Mouse (Mus musculus) Patski (cell line): ENCODE results near the gene Prdm5. TPM values are rescaled to one million over a fixed set of nuclear protein-coding genes. Genes with fewer than 3 reads are reported as not detected.

Source experiments
- ATAC-seq: fragments of 100-300 bp; one replicate; pipeline ENCODE4 v1.8.0; 2021
- CTCF ChIA-PET: fragments of 350-600 bp; sonication (Branson Sonifier 250); formaldehyde crosslinking; loops from one replicate; lab custom pipeline; 2022; ENCODE audit warnings: inconsistent platforms; lab: Charles Lee
- POLR2A ChIA-PET: fragments of 350-600 bp; sonication (Branson Sonifier 250); formaldehyde crosslinking; loops from one replicate; lab custom pipeline; 2022; ENCODE audit warnings: antibody characterized with exemption, inconsistent platforms; lab: Charles Lee
- DNase-seq: peaks from one replicate; pipeline ENCODE4 v3.0.0-alpha.2; 2011; ENCODE audit warnings: low read depth, low spot score
- H3K27me3 ChIP-seq: fragments of 371-371 bp; one replicate; pipeline ENCODE4 v1.5.1; 2021
- CTCF ChIP-seq: fragments of 100-300 bp; IDR thresholded peaks from one replicate; pipeline ENCODE4 v1.5.1; 2021
- in situ Hi-C: fragments of 300-500 bp; cut with MboI; formaldehyde crosslinking; loops from 3 replicates; pipeline ENCODE4 v1.11.1; 2018; ENCODE audit warnings: low pct_unique_long_range_greater_than_20kb, mixed read lengths
- polyA plus RNA-seq: library from polyadenylated mRNA; unstranded; gene quantifications from one replicate; pipeline ENCODE4 v1.2.3, GENCODE M21; 2021

Gene Prdm5
- 10.9 TPM for polyA plus RNA-seq

- H3K27me3 ChIP-seq, result no peaks in the 10 kb centered on the region
- POLR2A ChIA-PET, result no interaction called here
- no peak for DNase-seq
- no peak for TF ChIP-seq CTCF
- CTCF ChIA-PET, result interaction anchor here (0.8 to 1.4 kb wide), 2 partner anchors 13 to 22 kb away, joined by 3 read pairs; no protein-coding TSS in a partner anchor
- in situ Hi-C loops, result no loop called here
- peak; percentile 89 for ATAC-seq
Measured at GRCm38 (mm10) chr6:65778861-65779688, at the start of gene Prdm5. Gene Prdm5, plus strand, starts transcription at chr6:65778988.

- in situ Hi-C loops, result no loop called here
- POLR2A ChIA-PET, result no interaction called here
- no peak for ATAC-seq
- CTCF ChIA-PET, result no interaction called here
- TF ChIP-seq CTCF, result no peak
- DNase-seq, result no peak
- peaks cover 32% of the 10 kb centered on the region for H3K27me3 ChIP-seq
Measured at GRCm38 (mm10) chr6:65739442-65739841, 39.3 kb upstream of the Prdm5 start.

GRCm38 (mm10) chr6:65743144-65743870 is 35.5 kb upstream of the Prdm5 start:
- ChIA-PET POLR2A (no interaction called here), CTCF (no interaction called here)
- TF ChIP-seq CTCF, result no peak
- H3K27me3 ChIP-seq, result peaks cover 41% of the 10 kb centered on the region
- ATAC-seq (no peak), DNase-seq (no peak)
- in situ Hi-C loops, result no loop called here

GRCm38 (mm10) chr6:65743871-65744202 is 35.0 kb upstream of the Prdm5 start:
- H3K27me3 ChIP-seq, result peaks cover 39% of the 10 kb centered on the region
- DNase-seq (no peak), ATAC-seq (no peak)
- no peak for TF ChIP-seq CTCF
- in situ Hi-C loops, result no loop called here
- ChIA-PET POLR2A (no interaction called here), CTCF (no interaction called here)

GRCm38 (mm10) chr6:65758214-65758613 is 20.6 kb upstream of the Prdm5 start:
- in situ Hi-C loops, result no loop called here

GRCm38 (mm10) chr6:65759174-65759573 is 19.6 kb upstream of the Prdm5 start:
- peaks cover 18% of the 10 kb centered on the region for H3K27me3 ChIP-seq
- ChIA-PET CTCF (no interaction called here), POLR2A (no interaction called here)
- DNase-seq, result no peak
- TF ChIP-seq CTCF, result no peak
- ATAC-seq, result no peak
- in situ Hi-C loops, result no loop called here

More at GRCm38 (mm10) chr6:65758214-65758613, 20.6 kb upstream of the Prdm5 start:
- ChIA-PET CTCF (no interaction called here), POLR2A (no interaction called here)
- H3K27me3 ChIP-seq, result peaks cover 23% of the 10 kb centered on the region
- no peak for TF ChIP-seq CTCF
- no peak for DNase-seq
- no peak for ATAC-seq

- no peak for DNase-seq
- H3K27me3 ChIP-seq, result peaks cover 18% of the 10 kb centered on the region
- no peak for TF ChIP-seq CTCF
- no peak for ATAC-seq
- POLR2A ChIA-PET, result no interaction called here
- CTCF ChIA-PET, result no interaction called here
- in situ Hi-C loops, result no loop called here
Measured at GRCm38 (mm10) chr6:65760073-65760472, 18.7 kb upstream of the Prdm5 start.

- no peak for TF ChIP-seq CTCF
- CTCF ChIA-PET, result no interaction called here
- in situ Hi-C loops, result no loop called here
- peaks cover 16% of the 10 kb centered on the region for H3K27me3 ChIP-seq
- DNase-seq, result no peak
- POLR2A ChIA-PET, result no interaction called here
- no peak for ATAC-seq
Measured at GRCm38 (mm10) chr6:65764459-65764858, 14.3 kb upstream of the Prdm5 start.

GRCm38 (mm10) chr6:65765057-65765456 is 13.7 kb upstream of the Prdm5 start:
- ChIA-PET CTCF (no interaction called here), POLR2A (no interaction called here)
- no peak for DNase-seq
- peaks cover 16% of the 10 kb centered on the region for H3K27me3 ChIP-seq
- in situ Hi-C loops, result no loop called here
- no peak for ATAC-seq
- TF ChIP-seq CTCF, result no peak

GRCm38 (mm10) chr6:65765752-65766397 is 12.9 kb upstream of the Prdm5 start:
- in situ Hi-C loops, result no loop called here
- POLR2A ChIA-PET, result no interaction called here
- DNase-seq, result no peak
- CTCF ChIA-PET, result no interaction called here
- ATAC-seq, result no peak
- no peak for TF ChIP-seq CTCF
- H3K27me3 ChIP-seq, result peaks cover 16% of the 10 kb centered on the region

GRCm38 (mm10) chr6:65767911-65768310 is 10.9 kb upstream of the Prdm5 start:
- ChIA-PET POLR2A (no interaction called here), CTCF (no interaction called here)
- in situ Hi-C loops, result no loop called here
- ATAC-seq, result no peak
- no peak for TF ChIP-seq CTCF
- H3K27me3 ChIP-seq, result peaks cover 12% of the 10 kb centered on the region
- no peak for DNase-seq
